Mouse (Mus musculus) G1E (cell line): ENCODE results near the gene Tcte1. TPM values are rescaled to one million over a fixed set of nuclear protein-coding genes. Genes with fewer than 3 reads are reported as not detected.
A peak's percentile ranks its signal among the peaks of the same experiment; 100 is the strongest.

Experiments
- ATAC-seq: 2 replicates; pipeline ENCODE4 v1.8.0; 2016; ENCODE audit warnings: mild to moderate bottlenecking; ENCODE audit not compliant: insufficient number of reproducible peaks, poor library complexity, low FRiP score, severe bottlenecking; ENCODE audit errors: extremely low read depth
- DNase-seq: peaks from one replicate; pipeline ENCODE4 v3.0.0; 2012; ENCODE audit warnings: low spot score
- H3K27me3 ChIP-seq: 2 replicates; pipeline ENCODE4 v1.6.1; 2012; ENCODE audit warnings: mild to moderate bottlenecking, low read length, inconsistent platforms; ENCODE audit not compliant: insufficient read depth
- H3K36me3 ChIP-seq: replicated peaks from 2 replicates; pipeline ENCODE3; 2012; ENCODE audit warnings: mild to moderate bottlenecking, inconsistent platforms
- H3K4me1 ChIP-seq: 2 replicates; pipeline ENCODE4 v1.6.1; 2012; ENCODE audit warnings: low read depth, low read length, inconsistent platforms, mixed read lengths; ENCODE audit not compliant: insufficient read depth
- H3K4me3 ChIP-seq: 2 replicates; pipeline ENCODE4 v1.5.1; 2012; ENCODE audit warnings: low read depth, mild to moderate bottlenecking, inconsistent platforms, low read length, moderate library complexity, mixed read lengths
- H3K9me3 ChIP-seq: replicated peaks from 2 replicates; pipeline ENCODE4 v1.6.1; 2012; ENCODE audit warnings: inconsistent platforms
- CTCF ChIP-seq: IDR thresholded peaks from 2 replicates; pipeline ENCODE4 v1.5.1; 2012; ENCODE audit warnings: low read depth, low read length, inconsistent platforms, mixed read lengths
- GATA1 ChIP-seq: IDR thresholded peaks from 2 replicates; pipeline ENCODE4 v1.6.1; 2012; ENCODE audit warnings: borderline replicate concordance, low read length, inconsistent platforms, mixed read lengths
- GATA2 ChIP-seq: IDR thresholded peaks from 2 replicates; pipeline ENCODE4 v1.6.1; 2012; ENCODE audit warnings: low read depth, low read length, inconsistent platforms, borderline replicate concordance
- POLR2AphosphoS5 ChIP-seq: IDR thresholded peaks from 2 replicates; pipeline ENCODE4 v1.6.1; 2012; ENCODE audit warnings: low read depth, low read length, inconsistent platforms; ENCODE audit not compliant: insufficient replicate concordance
- TAL1 ChIP-seq: conservative IDR thresholded peaks from 2 replicates; pipeline ENCODE4 v1.6.1; 2012; ENCODE audit warnings: low read depth, low read length, inconsistent platforms, mixed read lengths
- polyA plus RNA-seq: library from polyadenylated mRNA; stranded (reverse); fragments of >175 nt; gene quantifications from 2 replicates; pipeline ENCODE4 v1.2.3, GENCODE M21; 2012
- total RNA-seq, 2 experiments: library from RNA; stranded (forward) in 1 of 2; stranded (reverse) in 1 of 2; fragments of 200-1000 nt in 1 of 2; fragments of >200 nt in 1 of 2; fragmentation: Nextera tagmentation in 1 of 2; gene quantifications; 2 replicates each; pipeline ENCODE4 v1.2.3; 2014 to 2017

Gene Tcte1
- total and polyA plus RNA-seq, 3 experiments, result not detected

DNA sequence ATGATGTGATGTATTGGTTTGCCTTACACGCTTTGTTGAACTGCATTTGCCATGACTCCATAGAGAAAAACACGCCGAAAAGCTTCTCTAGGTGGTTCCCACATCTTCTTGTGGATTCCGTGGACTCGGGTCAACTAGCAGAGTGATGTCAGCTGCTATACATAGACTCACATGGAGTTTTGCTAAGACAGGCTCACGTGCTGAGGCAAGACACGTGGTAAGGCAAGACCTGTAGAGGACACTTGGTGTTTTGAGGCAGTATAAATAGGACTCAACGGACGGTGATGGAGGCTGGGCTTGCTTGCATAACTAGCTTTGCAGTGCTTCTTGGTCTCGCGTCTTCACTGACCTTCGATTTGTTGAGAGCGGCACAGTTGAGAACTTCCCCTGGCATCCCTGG is 24.8 kb upstream of the Tcte1 start:
- DNase-seq (no peak), ATAC-seq (no peak)
- Histone ChIP-seq H3K36me3 (no peaks in the 10 kb centered on the region), H3K4me3 (no peak overlapping the region), H3K9me3 (no peaks in the 10 kb centered on the region), H3K4me1 (peaks cover 4% of the 10 kb centered on the region), H3K27me3 (peaks cover 33% of the 10 kb centered on the region)
- TF ChIP-seq TAL1, result no peak
- no peak for TF ChIP-seq POLR2AphosphoS5
- no peak for TF ChIP-seq GATA1
- TF ChIP-seq GATA2, result no peak
- TF ChIP-seq CTCF, result no peak

DNA sequence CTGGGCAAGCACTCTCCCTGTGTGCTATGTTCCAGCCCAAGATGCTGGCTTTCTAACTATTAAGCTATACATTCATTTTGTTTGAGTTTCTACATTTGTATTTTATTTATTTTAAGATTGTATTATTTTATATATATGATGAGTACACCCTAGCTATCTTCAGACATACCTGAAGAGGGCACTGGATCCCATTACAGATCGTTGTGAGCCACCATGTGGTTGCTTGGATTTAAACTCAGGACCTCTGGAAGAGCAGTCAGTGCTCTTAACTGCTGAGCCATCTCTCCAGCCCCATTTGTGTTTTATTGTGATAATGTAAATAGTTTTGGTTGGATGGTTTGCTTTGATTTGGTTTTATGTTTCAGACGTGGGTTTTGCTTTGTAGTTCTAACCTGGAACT is 23.7 kb upstream of the Tcte1 start:
- Histone ChIP-seq H3K36me3 (no peaks in the 10 kb centered on the region), H3K27me3 (peaks cover 34% of the 10 kb centered on the region), H3K4me3 (no peak overlapping the region), H3K9me3 (no peaks in the 10 kb centered on the region), H3K4me1 (peaks cover 8% of the 10 kb centered on the region)
- DNase-seq (no peak), ATAC-seq (no peak)
- TF ChIP-seq POLR2AphosphoS5 (no peak), GATA2 (no peak), GATA1 (no peak), TAL1 (no peak), CTCF (no peak)

DNA sequence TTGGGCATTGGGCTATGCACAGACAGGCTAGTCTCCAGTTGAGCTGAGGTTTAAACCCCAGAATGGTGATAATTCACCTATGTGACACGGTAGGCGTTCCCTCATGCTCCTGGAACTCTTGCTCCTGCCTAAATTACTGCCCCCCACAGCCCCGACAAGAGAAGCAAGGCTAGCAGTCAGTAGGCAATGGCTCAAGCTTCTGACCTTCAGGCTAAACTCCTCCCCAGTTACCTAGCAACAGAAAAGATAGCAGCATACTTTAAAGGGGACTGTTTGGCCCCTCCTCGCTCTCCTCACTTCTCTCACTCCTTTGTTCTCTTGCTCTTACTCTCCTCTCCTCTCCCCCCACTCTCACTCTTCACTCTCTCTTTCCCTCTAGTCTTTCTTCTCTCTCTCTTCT is 22.3 kb upstream of the Tcte1 start:
- peaks cover 10% of the 10 kb centered on the region for H3K4me1 ChIP-seq
- H3K36me3 ChIP-seq, result no peaks in the 10 kb centered on the region
- TF ChIP-seq GATA1, result no peak
- TF ChIP-seq TAL1, result no peak
- no peak for TF ChIP-seq GATA2
- TF ChIP-seq CTCF, result no peak
- no peaks in the 10 kb centered on the region for H3K9me3 ChIP-seq
- H3K4me3 ChIP-seq, result no peak overlapping the region
- peaks cover 28% of the 10 kb centered on the region for H3K27me3 ChIP-seq
- no peak for DNase-seq
- ATAC-seq, result no peak

DNA sequence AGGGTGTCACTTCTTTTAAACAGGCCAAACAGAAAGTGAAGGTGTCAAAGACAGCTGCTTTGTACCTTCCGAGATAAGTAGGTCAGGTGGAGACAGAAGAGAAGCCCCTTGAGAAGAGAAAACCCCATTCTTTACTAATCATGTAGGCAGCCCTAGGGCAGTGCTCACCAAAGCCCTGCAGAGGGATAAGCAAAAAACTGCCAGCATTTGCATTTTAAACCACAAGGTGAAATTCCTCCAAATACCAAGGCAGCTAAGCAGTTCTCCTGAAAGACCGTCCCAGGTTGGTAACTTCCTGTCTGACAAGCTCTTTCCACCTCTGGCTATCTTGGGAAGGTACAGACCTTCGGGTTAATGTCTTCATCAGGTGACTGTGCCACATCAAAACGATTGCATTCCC is 20.9 kb upstream of the Tcte1 start:
- Histone ChIP-seq H3K4me3 (no peak overlapping the region), H3K9me3 (no peaks in the 10 kb centered on the region), H3K4me1 (peaks cover 18% of the 10 kb centered on the region), H3K27me3 (peaks cover 28% of the 10 kb centered on the region), H3K36me3 (no peaks in the 10 kb centered on the region)
- ATAC-seq (no peak), DNase-seq (no peak)
- TF ChIP-seq GATA2, result no peak
- TF ChIP-seq GATA1, result no peak
- TF ChIP-seq TAL1, result no peak
- TF ChIP-seq CTCF, result no peak
- no peak for TF ChIP-seq POLR2AphosphoS5

DNA sequence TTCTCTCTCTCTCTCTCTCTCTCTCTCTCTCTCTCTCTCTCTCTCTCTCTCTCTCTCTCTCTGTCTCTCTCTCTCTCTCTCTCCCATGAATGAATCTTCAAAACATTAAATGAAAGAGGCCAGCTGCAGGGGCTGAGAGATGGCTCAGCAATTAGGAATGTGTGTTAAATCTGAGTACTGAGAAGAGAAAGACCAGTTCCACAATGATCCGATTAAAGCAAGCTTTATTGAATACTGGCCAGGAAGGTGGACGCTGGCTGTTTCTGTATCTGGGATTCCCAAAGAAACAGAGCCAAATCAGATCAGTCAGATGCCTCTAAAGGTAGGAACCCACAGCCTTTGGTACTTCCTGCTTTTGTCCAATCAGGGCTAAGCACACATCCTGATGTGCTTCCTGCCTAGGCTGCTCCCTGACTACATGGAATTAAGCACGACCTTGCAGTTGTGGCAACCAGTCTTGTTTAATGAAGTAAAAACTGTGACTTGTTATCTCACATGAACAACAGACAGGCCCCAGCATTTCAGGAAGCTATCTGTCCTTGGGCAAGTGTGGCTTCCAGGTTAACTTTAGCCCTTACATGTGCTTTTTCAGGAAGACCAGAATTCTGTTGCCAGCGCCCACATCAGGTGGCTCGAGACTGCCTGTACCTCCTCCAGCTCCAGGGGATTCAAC is 19.8 kb upstream of the Tcte1 start:
- Histone ChIP-seq H3K9me3 (no peaks in the 10 kb centered on the region), H3K4me1 (peaks cover 29% of the 10 kb centered on the region), H3K4me3 (no peak overlapping the region), H3K27me3 (peaks cover 25% of the 10 kb centered on the region), H3K36me3 (peaks cover 8% of the 10 kb centered on the region)
- TF ChIP-seq TAL1 (no peak), POLR2AphosphoS5 (no peak), GATA1 (no peak), CTCF (no peak), GATA2 (no peak)
- ATAC-seq, result peak; percentile 42
- DNase-seq, result no peak

DNA sequence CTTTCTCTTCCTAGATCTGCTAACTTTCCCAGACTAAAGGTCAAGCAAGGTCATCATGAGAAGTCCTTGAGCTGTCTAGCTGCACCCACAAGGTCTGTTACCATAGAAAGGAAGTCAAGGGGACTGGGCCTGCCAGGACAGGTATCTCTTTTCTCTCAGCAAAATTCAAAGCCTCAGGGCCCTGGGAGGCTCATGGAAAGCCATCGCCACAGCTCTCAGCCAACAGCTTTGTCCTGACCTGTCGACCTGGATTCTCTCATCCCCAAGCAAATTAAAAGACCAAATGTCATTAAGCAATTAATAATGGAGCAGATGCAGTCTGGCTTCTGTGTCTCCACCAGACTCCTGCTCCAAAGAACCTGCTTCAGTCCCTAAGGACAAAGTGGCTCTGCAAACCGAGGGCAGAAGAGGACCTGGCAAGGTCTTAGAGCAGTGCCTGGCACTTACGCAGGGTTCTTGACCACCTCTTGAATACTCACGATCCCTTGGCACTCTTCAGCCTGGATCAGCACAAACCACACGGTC is 17.2 kb upstream of the Tcte1 start:
- peaks cover 17% of the 10 kb centered on the region for H3K27me3 ChIP-seq
- ATAC-seq (no peak), DNase-seq (no peak)
- H3K4me3 ChIP-seq, result peak overlapping the region; percentile 87; the same call in 1 of the 2 replicates
- H3K36me3 ChIP-seq, result peaks cover 33% of the 10 kb centered on the region
- no peaks in the 10 kb centered on the region for H3K9me3 ChIP-seq
- TF ChIP-seq CTCF, result no peak
- TF ChIP-seq TAL1, result no peak
- TF ChIP-seq POLR2AphosphoS5, result no peak
- no peak for TF ChIP-seq GATA1
- no peak for TF ChIP-seq GATA2
- H3K4me1 ChIP-seq, result peaks cover 30% of the 10 kb centered on the region
